Mouse (Mus musculus) activated CD4-positive, CD25-positive, alpha-beta regulatory T cell, adult 9 weeks (primary cell): ENCODE data around the gene Ms4a2. TPM values are rescaled to one million over a fixed set of nuclear protein-coding genes. Genes with fewer than 3 reads are reported as not detected.

Experiments used
- polyA plus RNA-seq: library from polyadenylated mRNA; unstranded; fragments of 100-300 nt; shearing (Covaris generic); gene quantifications from one replicate; pipeline ENCODE4 v1.2.1, GENCODE M21; 2017

Gene Ms4a2
- 0.18 TPM for polyA plus RNA-seq

DNA sequence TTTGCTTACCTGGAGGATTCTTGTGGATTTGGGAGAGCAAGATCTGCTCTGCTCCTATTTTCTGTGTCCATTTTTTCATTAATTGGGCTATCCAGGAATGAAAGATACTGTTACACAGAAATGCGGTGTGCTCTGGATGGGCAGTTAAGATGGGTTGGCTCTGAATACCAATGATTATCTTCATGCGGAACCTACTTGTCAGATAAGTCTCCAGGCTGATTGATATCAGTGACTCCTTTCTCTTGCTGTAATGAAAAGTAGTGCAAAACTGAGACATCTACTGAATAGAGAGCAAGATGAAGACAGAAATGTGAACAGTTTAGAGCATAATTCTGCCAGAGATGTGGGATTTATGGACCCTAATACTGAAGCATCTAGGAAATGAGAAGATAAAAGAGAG, at the start of gene Ms4a2:
Gene Ms4a2, minus strand, starts transcription at position 169 of the 400 bp plus-strand sequence.

GRCm38 (mm10) chr19:11660459-11660858, 36.9 kb upstream of the Ms4a2 start, which contains the start of gene Oosp2:
TSS of gene Oosp2 (minus strand) at chr19:11660559.

GRCm38 (mm10) chr19:11640732-11641131, 17.2 kb upstream of the Ms4a2 start, which contains the start of gene Ms4a3:
TSS of gene Ms4a3 (minus strand) at chr19:11640851.

GRCm38 (mm10) chr19:11604603-11605002, 18.9 kb downstream of the Ms4a2 start, which contains the start of gene Ms4a6d:
TSS of gene Ms4a6d (minus strand) at chr19:11604849.

Other genes with a start within 250 kb of the Ms4a2 start
- gene Ms4a4a, start 248.2 kb downstream of the Ms4a2 start, polyA plus RNA-seq, result 1.5 TPM
- 118 TPM for gene Ms4a4c, start 218.9 kb downstream of the Ms4a2 start, polyA plus RNA-seq
- 3,895 TPM for gene Ms4a4b, start 180.2 kb downstream of the Ms4a2 start, polyA plus RNA-seq
- 19.0 TPM for gene Ms4a6c, start 154.4 kb downstream of the Ms4a2 start, polyA plus RNA-seq
- 287 TPM for gene Gm8369, start 137.8 kb downstream of the Ms4a2 start, polyA plus RNA-seq
- gene Ms4a6b, start 107.2 kb downstream of the Ms4a2 start, polyA plus RNA-seq, result 1,152 TPM
- gene Ms4a4d, start 86.9 kb downstream of the Ms4a2 start, polyA plus RNA-seq, result 5.7 TPM
- gene Ms4a6d, start 18.9 kb downstream of the Ms4a2 start, polyA plus RNA-seq, result 15.4 TPM
- gene Ms4a3, start 17.1 kb upstream of the Ms4a2 start, polyA plus RNA-seq, result not detected
- gene Oosp2, start 36.8 kb upstream of the Ms4a2 start, polyA plus RNA-seq, result not detected
- not detected for gene Oosp1, start 67.4 kb upstream of the Ms4a2 start, polyA plus RNA-seq
- not detected for gene Oosp3, start 73.3 kb upstream of the Ms4a2 start, polyA plus RNA-seq
- not detected for gene Gif, start 123.8 kb upstream of the Ms4a2 start, polyA plus RNA-seq
- gene Mrpl16, start 146.7 kb upstream of the Ms4a2 start, polyA plus RNA-seq, result 51.6 TPM
- 2.0 TPM for gene Stx3, start 195.7 kb upstream of the Ms4a2 start, polyA plus RNA-seq
- gene Olfr1417, start 215.5 kb upstream of the Ms4a2 start, polyA plus RNA-seq, result not detected
- not detected for gene Olfr1418, start 237.3 kb upstream of the Ms4a2 start, polyA plus RNA-seq